Mouse (Mus musculus) kidney, postnatal 0 days (tissue): ENCODE measurements around the gene Kidins220. TPM values are rescaled to one million over a fixed set of nuclear protein-coding genes. Genes with fewer than 3 reads are reported as not detected.

ENCODE experiments used
- ATAC-seq: fragments of 200-750 bp; cut with Nextera tagmentation; replicated peaks from 2 replicates; pipeline ENCODE4 v1.8.0; 2017; ENCODE audit warnings: low read depth, moderate number of reproducible peaks, moderate TSS enrichment, moderate library complexity; ENCODE audit not compliant: low FRiP score
- DNase-seq: peaks from one replicate; pipeline ENCODE4 v3.0.0-alpha.2; 2016; ENCODE audit warnings: low spot score
- H3K27ac ChIP-seq: fragments of 300-500 bp; sonication (generic); 2 replicates; pipeline ENCODE4 v1.5.1; 2014; ENCODE audit warnings: mild to moderate bottlenecking
- H3K27me3 ChIP-seq: fragments of 300-500 bp; sonication (generic); 2 replicates; pipeline ENCODE4 v1.6.1; 2014; ENCODE audit warnings: low read length, mixed read lengths; ENCODE audit not compliant: insufficient read depth
- H3K36me3 ChIP-seq: fragments of 300-500 bp; sonication (generic); 2 replicates; pipeline ENCODE4 v1.6.1; 2014; ENCODE audit warnings: low read length, mixed read lengths; ENCODE audit not compliant: insufficient read depth
- H3K4me1 ChIP-seq: fragments of 300-500 bp; sonication (generic); replicated peaks from 2 replicates; pipeline ENCODE4 v1.6.1; 2014; ENCODE audit warnings: antibody characterized with exemption, low read length, mixed read lengths; ENCODE audit not compliant: insufficient read depth
- H3K4me2 ChIP-seq: fragments of 300-500 bp; sonication (generic); 2 replicates; pipeline ENCODE4 v1.6.1; 2014; ENCODE audit warnings: mild to moderate bottlenecking, low read length, moderate library complexity, mixed read lengths
- H3K4me3 ChIP-seq: fragments of 300-500 bp; sonication (generic); replicated peaks from 2 replicates; pipeline ENCODE4 v1.5.1; 2014; ENCODE audit warnings: low read depth, low read length
- H3K9ac ChIP-seq: fragments of 300-500 bp; sonication (generic); 2 replicates; pipeline ENCODE4 v1.6.1; 2014; ENCODE audit warnings: low read depth, low read length
- H3K9me3 ChIP-seq: fragments of 300-500 bp; sonication (generic); replicated peaks from 2 replicates; pipeline ENCODE4 v1.6.1; 2016; ENCODE audit warnings: low read length, inconsistent platforms, mixed read lengths
- CTCF ChIP-seq: IDR thresholded peaks from 2 replicates; pipeline ENCODE4 v1.5.1; 2016; ENCODE audit warnings: antibody characterized with exemption, low read depth, mild to moderate bottlenecking, moderate library complexity
- whole genome bisulfite sequencing: fragments of 180-500 bp; shearing (Covaris S2); extraction: QIAGEN DNeasy Blood & Tissue Kit; methylation state at CpG from one replicate; pipeline ENCODE4 v1.1.7; 2014; 5-methylcytosine and 5-hydroxymethylcytosine counted together
- polyA plus RNA-seq: library from polyadenylated mRNA; unstranded; fragments of >200 nt; fragmentation: Nextera tagmentation; extraction: Ambion mirVana; gene quantifications from 2 replicates; pipeline ENCODE4 v1.2.1, GENCODE M21; 2015

The Kidins220 gene
- polyA plus RNA-seq, 1 experiment from 2014 or later, result 25.1 TPM

GRCm38 (mm10) chr12:25014938-25015337 is 40.2 kb downstream of the Kidins220 start:
- Histone ChIP-seq H3K4me3 (no peak overlapping the region), H3K4me2 (no peak overlapping the region), H3K27me3 (no peaks in the 10 kb centered on the region), H3K9ac (no peak overlapping the region), H3K27ac (no peak overlapping the region), H3K36me3 (peaks cover 73% of the 10 kb centered on the region), H3K9me3 (no peaks in the 10 kb centered on the region), H3K4me1 (no peaks in the 10 kb centered on the region)
- no peak for TF ChIP-seq CTCF
- 94% methylated on average over 7 of the region's 7 CpGs for WGBS
- no peak for ATAC-seq
- DNase-seq, result no peak

GRCm38 (mm10) chr12:25016995-25017394 is 42.3 kb downstream of the Kidins220 start:
- ATAC-seq (no peak), DNase-seq (no peak)
- H3K27me3 ChIP-seq, result no peaks in the 10 kb centered on the region
- no peaks in the 10 kb centered on the region for H3K4me1 ChIP-seq
- no peak overlapping the region for H3K27ac ChIP-seq
- no peak overlapping the region for H3K4me3 ChIP-seq
- no peak overlapping the region for H3K9ac ChIP-seq
- 94% methylated on average over 4 of the region's 4 CpGs for WGBS
- no peaks in the 10 kb centered on the region for H3K9me3 ChIP-seq
- no peak overlapping the region for H3K4me2 ChIP-seq
- no peak for TF ChIP-seq CTCF
- peaks cover 69% of the 10 kb centered on the region for H3K36me3 ChIP-seq

- no peak overlapping the region for H3K9ac ChIP-seq
- no peak overlapping the region for H3K27ac ChIP-seq
- peaks cover 39% of the 10 kb centered on the region for H3K36me3 ChIP-seq
- no peak overlapping the region for H3K4me3 ChIP-seq
- H3K4me1 ChIP-seq, result no peaks in the 10 kb centered on the region
- no peaks in the 10 kb centered on the region for H3K27me3 ChIP-seq
- H3K9me3 ChIP-seq, result no peaks in the 10 kb centered on the region
- ATAC-seq (no peak), DNase-seq (no peak)
- TF ChIP-seq CTCF, result no peak
- H3K4me2 ChIP-seq, result no peak overlapping the region
- 84% methylated on average over 5 of the region's 5 CpGs for WGBS
Observed at GRCm38 (mm10) chr12:25021057-25021456, 46.3 kb downstream of the Kidins220 start.

DNA sequence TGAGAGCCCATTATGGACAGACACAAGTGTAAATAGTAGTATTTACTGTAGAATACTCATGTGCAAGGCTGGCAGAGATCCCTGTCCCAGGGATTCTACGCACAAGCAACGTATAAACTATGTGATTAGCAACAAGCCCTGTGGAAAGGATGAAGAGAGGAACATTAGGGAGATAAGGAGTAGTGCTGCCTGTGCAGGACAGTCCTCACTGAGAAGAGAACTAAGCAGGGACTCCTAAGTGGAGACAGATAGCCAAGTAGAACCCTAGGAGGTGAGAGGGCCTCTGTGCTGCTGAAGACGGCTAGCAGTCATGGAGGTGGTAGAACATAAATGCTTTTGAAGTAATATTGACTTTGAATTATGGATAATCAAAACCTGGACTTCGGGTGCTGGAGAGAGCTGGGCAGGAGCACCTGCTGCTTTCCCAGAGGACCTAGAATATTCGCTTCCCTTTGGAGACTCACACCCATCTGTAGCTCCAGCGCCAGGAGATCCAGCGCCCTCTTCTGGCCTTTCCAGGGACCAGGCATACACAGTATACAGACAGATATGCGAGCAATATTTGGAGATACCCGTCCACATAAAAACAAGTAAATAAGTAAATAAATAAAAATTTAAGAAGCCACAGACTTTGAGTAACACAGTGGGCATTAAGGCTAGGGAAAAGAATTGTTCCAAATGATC is 50.3 kb downstream of the Kidins220 start:
- WGBS, result 67% methylated on average over 9 of the region's 9 CpGs
- Histone ChIP-seq H3K4me2 (no peak overlapping the region), H3K27me3 (no peaks in the 10 kb centered on the region), H3K36me3 (peaks cover 11% of the 10 kb centered on the region), H3K9me3 (no peaks in the 10 kb centered on the region), H3K4me1 (no peaks in the 10 kb centered on the region), H3K27ac (no peak overlapping the region), H3K4me3 (no peak overlapping the region), H3K9ac (no peak overlapping the region)
- ATAC-seq, result no peak
- DNase-seq, result no peak
- TF ChIP-seq CTCF, result peak; percentile 54

DNA sequence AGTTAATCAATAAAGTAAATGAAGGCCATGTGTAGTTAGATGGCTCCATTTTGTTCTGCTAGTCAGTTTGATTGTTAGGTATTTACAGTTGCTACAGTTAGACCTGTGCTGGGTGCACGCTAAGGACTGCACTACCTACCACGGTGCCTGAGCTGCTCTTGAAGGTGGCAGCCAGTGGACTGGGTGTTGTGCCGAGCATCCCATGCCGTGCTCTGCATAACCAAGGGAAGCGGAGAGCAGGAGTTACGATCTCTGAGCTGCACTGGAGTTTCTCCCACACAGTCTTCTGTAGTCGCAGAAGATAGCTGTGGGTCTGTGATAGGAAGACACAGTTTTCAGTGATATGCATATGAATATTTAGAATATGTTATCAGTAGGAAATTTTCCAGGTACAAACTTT is 51.6 kb downstream of the Kidins220 start:
- no peaks in the 10 kb centered on the region for H3K4me1 ChIP-seq
- H3K9ac ChIP-seq, result no peak overlapping the region
- ATAC-seq (no peak), DNase-seq (no peak)
- H3K27ac ChIP-seq, result no peak overlapping the region
- H3K36me3 ChIP-seq, result peaks cover 9% of the 10 kb centered on the region; the same call in 1 of the 2 replicates
- no peak overlapping the region for H3K4me2 ChIP-seq
- H3K9me3 ChIP-seq, result no peaks in the 10 kb centered on the region
- TF ChIP-seq CTCF, result no peak
- H3K27me3 ChIP-seq, result no peaks in the 10 kb centered on the region
- 77% methylated on average over 7 of the region's 7 CpGs for WGBS
- no peak overlapping the region for H3K4me3 ChIP-seq

DNA sequence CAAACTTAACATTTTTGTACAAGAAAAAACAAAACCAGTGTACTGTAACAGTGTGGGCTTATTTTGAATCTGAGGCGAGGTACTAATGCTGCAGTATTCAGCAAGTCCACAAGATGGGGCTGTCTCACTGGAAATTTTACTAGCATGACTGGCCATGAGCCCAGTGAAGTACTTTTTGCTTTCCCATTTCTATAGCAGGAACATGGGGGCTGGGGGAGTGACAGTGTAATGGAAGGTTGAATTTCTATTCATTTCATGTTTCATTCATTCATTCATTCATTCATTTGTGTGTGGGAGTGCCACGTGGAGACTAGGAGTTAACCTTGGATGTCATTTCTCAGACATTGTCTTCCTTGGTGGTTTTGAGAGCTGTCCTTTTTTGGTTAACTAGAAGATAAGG is 52.7 kb downstream of the Kidins220 start:
- no peaks in the 10 kb centered on the region for H3K9me3 ChIP-seq
- H3K27ac ChIP-seq, result no peak overlapping the region
- DNase-seq (peak; percentile 80), ATAC-seq (no peak)
- H3K9ac ChIP-seq, result no peak overlapping the region
- no peaks in the 10 kb centered on the region for H3K27me3 ChIP-seq
- H3K4me2 ChIP-seq, result no peak overlapping the region
- H3K4me3 ChIP-seq, result no peak overlapping the region
- peaks cover 9% of the 10 kb centered on the region; the same call in 1 of the 2 replicates for H3K36me3 ChIP-seq
- peak; percentile 90 for TF ChIP-seq CTCF
- 28% methylated on average over 2 of the region's 2 CpGs for WGBS
- no peaks in the 10 kb centered on the region for H3K4me1 ChIP-seq
